Mouse (Mus musculus) intestine, postnatal 0 days (tissue): Measurements from ENCODE around the gene Vmn2r1. TPM values are rescaled to one million over a fixed set of nuclear protein-coding genes. Genes with fewer than 3 reads are reported as not detected.

Experiments
- ATAC-seq: fragments of 200-750 bp; cut with Nextera tagmentation; 2 replicates; pipeline ENCODE4 v1.8.0; 2017; ENCODE audit warnings: mild to moderate bottlenecking, moderate TSS enrichment, moderate library complexity
- H3K27ac ChIP-seq: fragments of 300-500 bp; sonication (generic); 2 replicates; pipeline ENCODE4 v1.5.1; 2014; ENCODE audit warnings: mild to moderate bottlenecking, low read depth, low read length, moderate library complexity
- H3K27me3 ChIP-seq: fragments of 300-500 bp; sonication (generic); replicated peaks from 2 replicates; pipeline ENCODE4 v1.6.1; 2014; ENCODE audit warnings: low read length, mixed read lengths; ENCODE audit not compliant: control insufficient read depth, insufficient read depth
- H3K36me3 ChIP-seq: fragments of 300-500 bp; sonication (generic); 2 replicates; pipeline ENCODE4 v1.6.1; 2014; ENCODE audit warnings: mild to moderate bottlenecking, moderate library complexity; ENCODE audit not compliant: control insufficient read depth, insufficient read depth
- H3K4me1 ChIP-seq: fragments of 300-500 bp; sonication (generic); replicated peaks from 2 replicates; pipeline ENCODE4 v1.6.1; 2014; ENCODE audit warnings: antibody characterized with exemption, low read length, mixed read lengths; ENCODE audit not compliant: control insufficient read depth, insufficient read depth
- H3K4me2 ChIP-seq: fragments of 300-500 bp; sonication (generic); replicated peaks from 2 replicates; pipeline ENCODE4 v1.6.1; 2014; ENCODE audit warnings: low read depth, mild to moderate bottlenecking, moderate library complexity
- H3K4me3 ChIP-seq: fragments of 300-500 bp; sonication (generic); 2 replicates; pipeline ENCODE4 v1.5.1; 2014; ENCODE audit warnings: low read depth, low read length
- H3K9ac ChIP-seq: fragments of 300-500 bp; sonication (generic); 2 replicates; pipeline ENCODE4 v1.6.1; 2014; ENCODE audit warnings: mild to moderate bottlenecking, low read depth, low read length
- H3K9me3 ChIP-seq: fragments of 300-500 bp; sonication (generic); 2 replicates; pipeline ENCODE4 v1.6.1; 2016; ENCODE audit warnings: mixed run types; ENCODE audit not compliant: control insufficient read depth
- CTCF ChIP-seq: sonication (generic); IDR thresholded peaks from 2 replicates; pipeline ENCODE4 v1.5.1; 2016; ENCODE audit warnings: low read depth, mild to moderate bottlenecking, control low read depth, antibody characterized with exemption, moderate library complexity
- WGBS: fragments of 180-500 bp; shearing (Covaris S2); extraction: QIAGEN DNeasy Blood & Tissue Kit; methylation state at CpG from one replicate; pipeline ENCODE4 v1.1.7; 2014; 5-methylcytosine and 5-hydroxymethylcytosine counted together
- polyA plus RNA-seq: library from polyadenylated mRNA; unstranded; fragments of >200 nt; fragmentation: Nextera tagmentation; extraction: Ambion mirVana; gene quantifications from 2 replicates; pipeline ENCODE4 v1.2.1, GENCODE M21; 2015

Vmn2r1 gene
- polyA plus RNA-seq, 1 experiment from 2014 or later, result 0.01 TPM

DNA sequence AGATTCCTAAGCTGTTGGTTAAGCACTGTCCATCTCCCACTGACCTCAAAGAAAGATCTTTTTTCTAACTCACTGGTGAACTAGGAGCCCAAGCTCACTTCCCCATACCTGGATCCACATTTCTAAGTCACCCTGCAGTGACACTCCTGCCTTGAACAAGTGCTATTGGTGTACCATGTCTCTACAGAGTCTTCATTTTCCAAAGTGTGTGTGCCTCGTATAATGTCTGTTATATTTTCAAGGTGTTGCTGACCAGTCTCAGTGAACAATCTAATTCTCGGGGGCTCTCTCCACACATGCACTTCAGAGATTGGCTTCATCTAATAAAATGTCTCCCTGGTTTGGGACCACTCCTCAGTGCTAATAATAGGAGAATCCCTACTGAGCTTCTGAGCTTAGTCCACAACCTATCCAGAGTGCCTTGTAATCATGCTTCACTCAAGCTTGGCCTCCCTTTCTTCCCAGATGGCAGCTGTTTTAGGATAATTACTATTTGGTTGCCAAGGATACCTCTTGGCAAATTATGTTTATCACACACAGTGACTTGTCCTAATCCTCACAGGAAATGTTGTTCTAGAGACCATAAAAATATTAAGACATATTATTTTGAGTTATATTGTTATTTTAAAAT, 60.6 kb downstream of the Vmn2r1 start, which contains the start of gene Vmn2r2:
Gene Vmn2r2 (minus strand): TSS at position 51 of the 631 bp plus-strand sequence.
- H3K9ac ChIP-seq, result no peak within 1 kb of the TSS
- H3K27ac ChIP-seq, result no peak within 1 kb of the TSS
- no peaks in the 10 kb centered on the region for H3K4me1 ChIP-seq
- no peaks in the 10 kb centered on the region for H3K9me3 ChIP-seq
- H3K4me3 ChIP-seq, result no peak within 1 kb of the TSS
- no peaks in the 10 kb centered on the region for H3K27me3 ChIP-seq
- no peak for ATAC-seq
- TF ChIP-seq CTCF, result no peak
- 86% methylated on average over 2 of the region's 2 CpGs for WGBS
- H3K36me3 ChIP-seq, result no peaks in the 10 kb centered on the region
- H3K4me2 ChIP-seq, result no peak within 1 kb of the TSS

Other genes with a start within 250 kb of the Vmn2r1 start
- gene Plch1, start 182.1 kb upstream of the Vmn2r1 start, polyA plus RNA-seq, result 2.2 and 2.6 TPM in 2 replicates
- gene E130311K13Rik, start 152.1 kb upstream of the Vmn2r1 start, polyA plus RNA-seq, result 3.4 and 3.7 TPM in 2 replicates
- 22.4 and 25.2 TPM in 2 replicates for gene Slc33a1, start 116.8 kb upstream of the Vmn2r1 start, polyA plus RNA-seq
- 11.5 and 12.4 TPM in 2 replicates for gene Gmps, start 105.4 kb upstream of the Vmn2r1 start, polyA plus RNA-seq
- 0.05 and 0.08 TPM in 2 replicates for gene Vmn2r2, start 60.4 kb downstream of the Vmn2r1 start, polyA plus RNA-seq
- 0.01 and 0.04 TPM in 2 replicates for gene Vmn2r3, start 208.2 kb downstream of the Vmn2r1 start, polyA plus RNA-seq